Mouse (Mus musculus): Measurements from ENCODE around the gene Prph. TPM values are rescaled to one million over a fixed set of nuclear protein-coding genes. Genes with fewer than 3 reads are reported as not detected.
"Not testable (repeated sequence)": the region's sequence is repeated elsewhere in the genome, so short reads cannot be mapped to it uniquely, and the experiment has no call there.

Gene Prph
- total RNA-seq, 2 experiments from 2014 or later, result not detected

DNA sequence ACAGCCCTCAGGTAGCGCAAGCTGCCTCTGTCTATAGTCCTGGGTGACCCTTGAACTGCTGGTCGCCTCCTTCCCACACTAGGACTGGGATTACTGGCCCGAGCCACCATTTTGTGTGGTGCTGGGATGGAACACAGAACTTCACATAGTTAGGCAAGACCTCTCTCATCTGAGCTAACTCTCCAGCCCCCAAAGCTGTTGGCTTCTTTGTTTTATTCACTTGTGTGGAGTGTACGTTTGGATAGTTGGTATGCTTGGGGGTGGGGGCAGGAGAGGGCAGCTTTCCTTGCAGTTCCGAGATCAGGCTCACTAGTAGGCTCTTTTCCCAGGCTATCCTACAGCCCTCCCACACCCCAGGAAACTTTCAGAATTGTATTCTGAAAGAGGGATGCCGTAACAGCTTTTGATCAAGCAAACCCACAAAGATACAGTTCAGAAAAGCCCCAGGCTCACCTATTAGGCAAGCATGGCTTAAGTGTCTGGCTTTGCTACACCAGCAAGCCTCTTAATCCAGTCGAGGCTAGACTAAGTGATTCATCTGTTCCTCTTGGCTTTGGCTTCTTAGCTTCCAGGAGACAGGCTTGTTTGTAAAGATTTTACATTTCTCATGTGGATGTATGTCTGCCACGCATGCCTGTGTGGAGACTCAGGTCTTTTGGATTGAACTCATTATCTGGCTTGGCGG, 22.8 kb upstream of the Prph start:
- no peak for ATAC-seq (replicated peaks; ENCODE audit: low FRiP score, poor library complexity, severe bottlenecking)

DNA sequence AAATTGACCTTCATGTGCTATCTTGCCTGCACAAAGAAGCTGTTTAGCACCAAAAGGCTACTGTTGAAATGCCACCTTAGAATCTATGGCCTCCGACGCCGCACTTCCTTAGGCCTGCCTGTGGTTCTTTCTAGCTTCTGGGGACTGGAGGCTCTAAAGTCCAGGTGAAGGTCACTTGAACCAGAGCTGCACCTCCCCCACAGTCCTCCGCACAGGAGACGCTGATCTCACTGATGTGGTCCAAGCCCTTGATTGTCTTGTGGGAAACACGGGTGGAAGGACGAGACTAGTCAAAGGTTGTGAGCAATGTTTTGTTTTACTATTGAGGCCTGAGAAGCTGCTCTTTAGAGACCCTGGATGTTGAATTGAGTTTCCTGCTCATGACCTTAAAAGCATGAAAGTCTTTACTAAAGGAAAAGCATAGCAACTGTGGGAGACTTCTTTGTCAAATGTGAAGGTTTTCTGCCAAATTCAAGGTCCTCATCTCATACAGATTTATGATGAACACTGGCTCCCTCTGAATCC, 22.2 kb upstream of the Prph start:
- ATAC-seq (replicated peaks; ENCODE audit: low FRiP score, poor library complexity, severe bottlenecking), result no peak

DNA sequence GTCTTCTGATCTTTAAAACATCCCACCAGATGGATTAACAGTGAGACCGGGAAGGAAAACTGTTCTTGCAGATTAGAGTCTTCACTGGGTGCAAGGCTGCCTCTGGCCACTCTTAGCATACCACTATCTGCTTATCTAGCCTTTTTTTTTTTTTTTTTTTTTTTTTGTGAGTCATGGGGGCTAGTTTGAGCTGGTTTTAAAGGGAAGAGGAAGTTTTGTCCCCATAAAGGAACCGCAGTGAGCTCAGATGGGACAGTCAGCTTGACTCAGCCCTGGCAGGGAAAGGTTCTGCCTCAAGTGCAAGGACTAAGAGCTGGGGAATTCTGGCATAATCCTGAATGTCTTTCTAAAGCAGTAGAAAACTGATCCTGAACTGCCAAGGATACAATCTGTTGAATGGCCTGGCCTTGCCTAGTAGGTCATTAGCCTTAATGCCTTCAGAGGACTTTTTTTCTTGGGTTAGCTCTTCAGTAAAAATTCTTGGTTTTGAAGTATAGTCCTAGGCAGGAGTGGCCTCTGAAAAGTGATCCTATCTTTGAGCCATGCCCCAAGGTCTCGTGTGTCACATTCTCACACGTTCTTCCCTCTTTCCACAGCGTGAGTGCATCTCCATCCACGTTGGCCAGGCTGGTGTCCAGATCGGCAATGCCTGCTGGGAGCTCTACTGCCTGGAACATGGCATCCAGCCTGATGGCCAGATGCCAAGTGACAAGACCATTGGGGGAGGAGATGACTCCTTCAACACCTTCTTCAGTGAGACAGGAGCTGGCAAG, 21.3 kb upstream of the Prph start:
- ATAC-seq (replicated peaks; ENCODE audit: low FRiP score, poor library complexity, severe bottlenecking), result no peak

DNA sequence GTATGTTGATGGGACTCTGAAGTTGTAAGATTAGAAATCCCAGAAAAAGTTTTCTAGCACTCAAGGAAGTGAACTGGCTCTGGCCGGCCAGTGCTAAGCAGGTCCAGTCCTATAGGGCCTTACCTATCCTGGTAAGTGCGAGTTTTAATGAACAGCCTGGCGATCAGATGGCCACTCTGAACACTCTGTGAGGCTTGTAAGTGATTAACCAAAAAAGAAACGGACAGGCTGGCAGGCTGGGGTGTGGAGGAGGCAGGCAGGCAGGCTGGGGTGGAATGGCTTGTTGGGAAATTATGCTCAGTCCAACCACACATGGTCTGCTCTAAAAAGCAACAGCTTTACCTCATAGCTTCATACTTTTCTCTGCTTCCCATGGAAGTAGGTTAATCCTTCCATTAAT, 19.5 kb upstream of the Prph start:
- ATAC-seq (replicated peaks; ENCODE audit: low FRiP score, poor library complexity, severe bottlenecking), result no peak

DNA sequence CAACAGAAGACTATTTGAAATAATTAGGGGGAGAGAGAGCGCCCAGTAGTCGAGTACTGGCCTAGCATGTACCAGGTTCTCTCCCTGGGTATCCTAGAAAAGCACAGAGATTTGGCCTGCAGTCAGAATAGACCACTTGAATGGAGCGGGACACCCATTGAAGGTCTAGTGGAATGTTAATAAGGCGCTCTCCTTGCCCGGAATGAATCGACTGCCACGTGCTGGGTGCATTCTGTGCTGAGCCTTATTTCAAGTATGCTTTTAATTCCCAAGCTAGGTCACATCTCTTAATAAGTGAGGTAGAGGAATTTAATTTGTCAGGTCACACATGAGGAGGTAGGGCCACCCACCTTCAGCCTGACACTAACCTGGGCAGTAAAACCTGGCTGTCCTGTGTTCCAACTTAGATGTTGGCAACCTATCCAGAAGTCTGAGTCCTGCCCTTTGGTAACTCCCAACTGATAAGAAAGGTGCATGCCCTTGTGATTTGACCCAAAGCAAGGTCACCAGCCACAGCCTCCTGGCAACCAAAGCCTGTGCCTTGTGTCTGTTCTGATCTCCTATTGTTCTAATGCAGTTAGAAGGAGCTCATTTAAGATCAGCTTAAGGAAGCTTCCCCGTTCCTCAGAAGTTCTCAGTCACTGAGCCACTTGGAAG, 18.6 kb upstream of the Prph start:
- no peak for ATAC-seq (replicated peaks; ENCODE audit: low FRiP score, poor library complexity, severe bottlenecking)

DNA sequence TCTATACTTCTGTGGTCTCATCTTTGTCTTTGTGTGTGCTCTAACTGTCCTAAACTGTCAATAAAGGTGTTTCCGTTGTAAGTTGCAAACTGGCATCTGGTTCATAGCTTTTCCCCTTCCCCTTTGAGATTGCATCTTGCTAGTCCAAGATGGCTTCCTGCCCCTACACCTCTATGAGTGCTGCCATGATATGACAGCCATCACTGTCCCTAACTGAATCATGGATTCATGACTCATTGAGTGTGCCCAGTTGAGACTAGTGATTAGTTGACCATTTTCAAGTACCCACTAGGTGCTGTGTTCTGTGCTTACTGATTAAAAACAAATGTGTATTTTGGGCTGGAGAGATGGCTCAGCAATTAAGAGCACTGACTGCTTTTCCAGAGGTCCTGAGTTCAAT, 16.9 kb upstream of the Prph start:
- ATAC-seq (replicated peaks; ENCODE audit: low FRiP score, poor library complexity, severe bottlenecking), result no peak

DNA sequence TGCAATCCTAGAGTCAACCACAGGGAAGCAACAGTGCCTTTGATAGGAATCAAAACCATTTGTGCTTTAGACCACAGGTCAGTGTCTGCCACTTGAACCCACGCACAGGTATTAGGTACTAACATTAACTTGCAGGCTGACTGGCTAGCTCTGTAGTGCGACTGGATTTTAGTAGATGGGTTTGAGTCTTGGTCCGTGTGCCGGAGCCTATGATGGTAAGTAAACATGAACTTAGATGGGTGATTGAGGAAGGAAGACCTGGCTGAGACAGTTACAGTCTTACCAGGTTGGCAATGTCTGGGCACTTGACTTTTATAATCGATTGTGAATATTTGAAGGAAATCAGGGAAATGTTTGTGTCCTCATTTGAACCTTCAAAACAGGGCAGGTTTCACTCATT, 16.2 kb upstream of the Prph start:
- no peak for ATAC-seq (replicated peaks; ENCODE audit: low FRiP score, poor library complexity, severe bottlenecking)

DNA sequence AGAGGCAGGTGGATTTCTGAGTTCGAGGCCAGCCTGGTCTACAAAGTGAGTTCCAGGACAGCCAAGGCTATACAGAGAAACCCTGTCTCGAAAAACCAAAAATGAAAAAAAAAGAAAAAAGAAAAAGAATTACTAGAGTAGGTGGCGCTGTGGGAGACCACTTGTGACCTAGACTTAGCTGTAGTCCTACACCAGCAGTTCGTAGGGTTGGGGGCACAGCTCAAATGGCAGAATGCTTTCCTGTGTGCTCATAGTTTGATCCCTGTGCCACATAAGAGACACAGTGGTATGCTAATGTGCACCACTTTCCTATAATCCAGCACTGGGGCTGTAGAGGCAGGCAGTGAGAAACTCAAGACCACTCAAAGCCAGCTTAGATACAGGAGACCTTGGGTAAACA, 15.7 kb upstream of the Prph start:
- no peak for ATAC-seq (replicated peaks; ENCODE audit: low FRiP score, poor library complexity, severe bottlenecking)

DNA sequence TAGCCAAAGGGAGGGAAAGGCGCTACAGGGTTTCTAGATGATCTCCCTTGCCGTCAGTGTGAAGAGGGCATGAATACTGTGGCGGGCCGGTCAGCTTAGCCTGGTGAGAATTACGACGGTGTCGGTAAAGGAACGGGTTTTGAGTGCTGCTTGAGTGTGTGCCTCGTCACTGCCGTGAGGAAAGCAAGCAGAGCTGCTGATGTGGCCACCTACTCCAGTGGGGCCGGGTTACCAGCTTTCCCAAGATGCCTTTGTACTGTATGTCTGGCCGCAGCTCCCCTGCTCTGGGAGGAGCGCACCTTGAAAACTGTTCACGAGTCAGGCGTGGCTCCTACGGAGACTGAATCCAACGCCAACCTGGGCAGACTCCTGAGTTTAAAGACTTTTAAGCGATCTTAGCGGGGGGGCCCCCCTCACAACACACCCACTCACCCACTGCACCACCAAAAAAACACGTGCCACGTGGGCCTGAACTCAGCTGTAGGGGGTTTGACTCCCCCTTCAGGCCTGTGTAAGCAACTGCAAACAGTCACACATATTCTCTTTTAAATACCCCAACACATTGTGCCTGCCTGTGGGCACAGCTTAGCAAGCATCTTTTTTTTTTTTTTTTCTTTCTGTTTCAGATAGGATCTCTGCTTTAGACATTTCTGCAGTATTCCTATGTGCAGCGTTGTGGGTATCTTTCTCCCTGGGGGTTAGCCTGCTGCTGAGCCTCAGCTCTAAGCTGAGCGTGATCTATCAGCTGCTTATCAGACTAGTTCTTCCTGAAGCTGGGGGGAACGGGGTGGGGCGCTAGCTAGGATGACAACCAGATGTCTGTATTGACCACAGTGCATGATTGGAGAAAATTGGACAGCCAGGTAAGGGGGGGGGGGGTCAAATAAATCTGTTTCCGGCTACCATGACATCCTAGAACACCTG, 14.7 kb upstream of the Prph start:
- ATAC-seq (replicated peaks; ENCODE audit: low FRiP score, poor library complexity, severe bottlenecking), result peak; percentile 67; the same call in 1 of the 2 replicates

DNA sequence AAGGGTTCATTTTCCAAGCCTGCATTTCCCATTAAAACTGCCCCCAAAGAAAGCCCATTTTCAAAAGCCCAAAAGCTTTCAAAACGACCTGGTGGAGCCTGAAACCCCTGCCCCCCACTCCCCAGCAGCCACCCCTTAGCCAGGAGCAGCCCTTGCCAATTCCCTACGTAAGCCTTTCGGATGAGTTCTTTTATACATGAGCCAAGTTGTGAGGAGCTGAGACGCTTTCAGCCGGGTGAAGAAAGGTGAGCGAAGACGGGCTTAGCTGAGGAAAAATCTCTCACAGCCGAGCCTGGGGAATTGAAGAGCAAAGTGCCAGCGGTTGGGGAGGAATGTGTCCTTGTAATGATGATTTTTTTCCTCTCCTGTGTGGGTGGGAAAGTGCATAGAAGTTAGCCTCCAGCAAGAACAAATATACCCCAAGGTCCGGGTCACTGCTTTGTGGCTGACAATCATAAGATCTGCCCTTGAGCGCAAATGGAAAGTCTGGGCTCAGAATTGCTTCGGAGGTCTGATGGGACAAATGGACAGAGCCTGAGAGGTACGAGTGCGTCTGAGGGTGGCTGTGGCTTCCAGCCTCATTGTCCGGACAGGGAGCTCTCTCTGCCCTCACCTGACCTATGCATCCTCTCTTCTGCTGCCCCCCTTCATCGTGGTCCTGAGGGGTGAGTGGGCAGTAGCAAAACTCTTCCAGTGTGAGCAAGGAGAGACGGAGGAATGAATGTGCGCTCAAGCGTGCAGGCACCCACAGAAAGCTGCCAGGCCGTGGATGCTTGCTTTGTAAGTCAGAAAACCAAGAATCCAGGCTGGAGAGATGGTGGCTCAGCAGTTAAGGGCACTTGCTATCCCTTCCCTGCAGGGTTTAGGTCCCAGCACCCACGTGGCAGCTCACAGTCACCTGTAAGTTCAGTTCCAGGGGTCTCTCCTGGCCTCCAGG, 13.8 kb upstream of the Prph start:
- ATAC-seq (replicated peaks; ENCODE audit: low FRiP score, poor library complexity, severe bottlenecking), result no peak

DNA sequence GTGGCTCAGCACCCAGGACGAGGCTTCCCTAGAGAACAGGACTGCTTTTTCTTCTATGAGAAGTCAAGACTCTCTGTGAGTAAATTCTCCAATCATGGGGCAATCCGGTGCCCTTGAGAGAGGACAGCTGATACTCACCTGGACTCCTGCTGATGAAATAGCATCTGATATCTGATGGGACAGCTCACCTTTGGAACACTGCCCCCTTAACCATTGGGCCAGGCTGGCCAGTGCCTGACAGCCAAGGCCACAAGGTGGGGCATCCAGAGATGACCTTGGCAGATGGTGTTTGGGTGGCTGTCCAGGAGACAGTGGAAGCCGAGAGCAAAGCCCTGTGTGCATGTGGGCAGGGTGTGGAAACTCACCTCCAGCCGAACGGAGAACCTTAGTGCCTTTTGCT, 12.6 kb upstream of the Prph start:
- ATAC-seq (replicated peaks; ENCODE audit: low FRiP score, poor library complexity, severe bottlenecking), result no peak

DNA sequence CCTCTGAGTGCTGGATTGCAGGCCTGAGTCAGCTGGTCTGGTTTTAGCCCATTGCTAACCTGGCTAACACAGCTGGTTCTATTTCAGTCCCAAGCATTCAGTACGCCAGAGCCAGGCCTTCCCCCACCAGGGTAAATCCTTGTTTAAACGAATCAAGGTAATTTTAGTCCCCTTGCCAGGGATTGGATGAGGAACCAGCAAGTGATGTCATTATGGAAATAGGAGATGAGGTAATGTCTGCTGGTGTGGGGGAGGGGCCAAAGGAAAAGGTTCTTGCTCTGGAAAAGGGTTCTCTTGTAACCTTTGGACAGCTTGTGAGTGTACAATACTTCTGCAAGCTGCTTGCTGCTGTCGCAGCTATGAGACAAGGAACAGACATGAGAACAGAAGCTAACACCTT, 10.1 kb upstream of the Prph start:
- no peak for ATAC-seq (replicated peaks; ENCODE audit: low FRiP score, poor library complexity, severe bottlenecking)

DNA sequence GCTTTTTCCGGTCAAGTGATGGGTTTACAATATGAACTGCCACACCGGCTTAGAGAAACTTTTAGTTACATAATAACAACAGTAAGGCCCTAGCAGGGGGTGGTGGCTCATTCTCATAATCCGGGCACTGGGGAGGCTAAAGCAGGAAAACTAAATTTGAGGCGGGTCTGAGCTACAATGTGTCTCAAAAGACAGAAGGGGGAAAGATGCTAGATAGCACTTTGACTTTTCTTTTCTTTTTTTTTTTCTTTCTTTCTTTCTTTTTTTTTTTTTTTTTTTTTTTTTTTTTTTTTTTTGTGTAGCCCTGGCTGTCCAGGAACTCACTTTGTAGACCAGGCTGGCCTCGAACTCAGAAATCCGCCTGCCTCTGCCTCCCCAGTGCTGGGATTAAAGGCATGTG, 9.2 kb upstream of the Prph start:
- ATAC-seq (replicated peaks; ENCODE audit: low FRiP score, poor library complexity, severe bottlenecking), result not testable (repeated sequence)

DNA sequence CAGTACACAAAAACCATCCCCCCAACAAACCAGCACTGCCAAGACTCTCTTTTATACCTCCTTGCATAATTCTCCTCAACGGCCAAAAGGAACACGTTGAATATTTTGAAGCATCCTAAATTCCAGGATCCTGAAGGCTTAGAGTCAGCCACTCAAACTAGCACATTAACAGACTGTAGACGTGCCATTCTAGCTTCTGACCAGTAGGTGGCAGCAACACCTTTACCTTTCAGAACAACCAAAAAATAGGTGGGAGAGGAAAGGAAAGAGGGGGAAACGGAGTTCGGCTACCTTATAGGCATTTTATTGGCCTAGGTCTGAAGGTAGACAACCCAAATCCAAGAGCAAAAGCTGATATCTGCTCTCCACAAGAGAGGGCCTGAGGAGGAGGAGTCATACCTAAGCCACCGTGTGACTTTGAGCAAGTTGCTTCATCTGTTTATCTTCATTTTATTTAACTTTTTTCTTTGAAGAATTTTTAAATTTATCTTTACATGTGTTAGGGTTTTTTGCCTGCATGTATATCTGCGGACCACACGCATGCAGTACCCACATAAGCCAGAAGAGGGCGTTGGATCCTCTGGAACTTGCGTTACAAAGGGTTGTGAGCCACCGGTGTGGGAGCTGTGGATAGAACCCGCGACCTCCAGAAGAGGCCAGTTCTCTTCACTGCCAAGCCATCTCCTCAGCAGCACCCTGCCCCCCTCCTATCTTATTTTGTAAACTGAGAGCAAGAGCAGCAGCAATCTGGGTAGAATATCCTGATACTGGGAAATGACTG, 5.3 kb upstream of the Prph start:
- ATAC-seq (replicated peaks; ENCODE audit: low FRiP score, poor library complexity, severe bottlenecking), result peak; percentile 80

DNA sequence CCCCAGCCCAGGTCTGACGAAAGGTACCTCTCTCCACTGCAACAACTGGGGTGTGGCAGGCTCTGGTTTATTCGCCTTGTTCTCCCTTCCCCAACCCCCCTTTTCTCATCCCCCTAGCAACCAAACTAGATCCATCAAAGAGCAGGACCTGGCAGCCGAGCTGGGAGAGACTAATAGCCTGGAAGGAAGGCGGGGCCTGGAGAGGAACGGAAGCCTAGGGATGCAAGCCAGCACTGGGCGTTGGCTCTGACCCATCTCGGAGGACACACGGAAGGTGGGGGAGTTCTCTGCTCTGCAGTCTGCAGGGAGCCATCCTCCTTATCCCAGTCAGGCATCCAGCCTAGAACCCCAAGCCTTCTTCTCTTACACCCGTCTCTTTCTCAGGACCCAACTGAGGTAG, 1.6 kb upstream of the Prph start:
- ATAC-seq (replicated peaks; ENCODE audit: low FRiP score, poor library complexity, severe bottlenecking), result no peak

DNA sequence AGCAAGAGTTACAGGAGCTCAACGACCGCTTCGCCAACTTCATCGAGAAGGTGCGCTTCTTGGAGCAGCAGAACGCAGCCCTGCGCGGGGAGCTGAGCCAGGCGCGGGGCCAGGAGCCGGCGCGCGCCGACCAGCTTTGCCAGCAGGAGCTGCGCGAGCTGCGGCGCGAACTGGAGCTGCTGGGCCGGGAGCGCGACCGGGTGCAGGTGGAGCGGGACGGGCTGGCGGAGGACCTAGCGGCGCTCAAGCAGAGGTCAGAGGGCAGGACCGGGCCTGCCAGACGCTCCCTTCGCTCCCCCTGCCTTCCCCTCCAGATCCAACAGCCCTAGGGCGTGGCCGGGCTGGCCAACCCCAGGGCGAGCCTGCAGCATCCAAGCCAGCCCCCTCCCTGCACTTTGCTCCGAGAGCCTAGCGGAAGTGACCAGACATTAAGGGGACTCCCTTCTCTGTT, 562 bp downstream of the Prph start:
- 0 out of 2 replicates have a peak, but pooled peaks have one; percentile 28 for ATAC-seq (replicated peaks; ENCODE audit: low FRiP score, poor library complexity, severe bottlenecking)

DNA sequence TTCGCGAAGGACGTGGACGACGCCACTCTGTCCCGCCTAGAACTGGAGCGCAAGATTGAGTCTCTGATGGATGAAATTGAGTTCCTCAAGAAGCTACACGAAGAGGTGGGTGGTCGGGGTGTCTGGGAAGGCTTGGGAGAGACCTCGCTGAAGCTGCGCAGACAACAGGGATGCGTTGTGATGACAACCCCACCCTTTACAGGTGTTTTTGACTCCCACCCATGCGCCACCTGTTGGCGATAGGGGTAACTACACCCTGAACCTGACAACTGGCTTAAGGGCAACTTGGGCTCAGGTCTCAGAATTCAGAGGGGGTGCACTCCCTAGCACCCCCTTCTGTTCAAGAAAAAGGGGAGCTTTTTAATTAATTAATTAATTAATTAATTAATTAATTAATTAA, 1.4 kb downstream of the Prph start:
- peak; percentile 62; the same call in 1 of the 2 replicates for ATAC-seq (replicated peaks; ENCODE audit: low FRiP score, poor library complexity, severe bottlenecking)
